Mouse (Mus musculus): ENCODE results near the gene Phospho2.
A peak's percentile ranks its signal among the peaks of the same experiment; 100 is the strongest.

GRCm38 (mm10) chr2:69802911-69803312, 13.5 kb downstream of the Phospho2 start:
- TF ChIP-seq CTCF (IDR thresholded peaks at IDR 0.05; ENCODE audit: low read depth, low read length) (peak; percentile 90), POLR2A (IDR thresholded peaks at IDR 0.05; ENCODE audit: extremely low read depth, insufficient read depth, low read length) (0 out of 2 replicates have a peak, but pooled peaks have one; percentile 11)
